Mouse (Mus musculus) hindbrain, embryonic 15.5 days (tissue): Measurements from ENCODE around the gene Crtc3. TPM values are rescaled to one million over a fixed set of nuclear protein-coding genes. Genes with fewer than 3 reads are reported as not detected.

ENCODE experiments used
- ATAC-seq: fragments of 200-750 bp; cut with Nextera tagmentation; 2 replicates; pipeline ENCODE4 v1.8.0; 2017; ENCODE audit warnings: low read depth, moderate number of reproducible peaks, moderate TSS enrichment; ENCODE audit not compliant: low FRiP score
- H3K27ac ChIP-seq: fragments of 300-500 bp; sonication (generic); replicated peaks from 2 replicates; pipeline ENCODE4 v1.5.1; 2015; ENCODE audit warnings: mild to moderate bottlenecking, inconsistent platforms
- H3K27me3 ChIP-seq: fragments of 300-500 bp; sonication (generic); 2 replicates; pipeline ENCODE4 v1.6.1; 2015; ENCODE audit warnings: control low read depth, inconsistent platforms
- H3K36me3 ChIP-seq: fragments of 300-500 bp; sonication (generic); 2 replicates; pipeline ENCODE4 v1.6.1; 2015; ENCODE audit warnings: control low read depth, inconsistent platforms
- H3K4me1 ChIP-seq: fragments of 300-500 bp; sonication (generic); replicated peaks from 2 replicates; pipeline ENCODE4 v1.6.1; 2015; ENCODE audit warnings: control low read depth, inconsistent platforms
- H3K4me2 ChIP-seq: fragments of 300-500 bp; sonication (generic); 2 replicates; pipeline ENCODE4 v1.6.1; 2015; ENCODE audit warnings: moderate library complexity, mild to moderate bottlenecking, inconsistent platforms
- H3K4me3 ChIP-seq: fragments of 300-500 bp; sonication (generic); 2 replicates; pipeline ENCODE4 v1.5.1; 2015; ENCODE audit warnings: mild to moderate bottlenecking, inconsistent platforms
- H3K9ac ChIP-seq: fragments of 300-500 bp; sonication (generic); 2 replicates; pipeline ENCODE4 v1.6.1; 2015; ENCODE audit warnings: inconsistent platforms
- H3K9me3 ChIP-seq: fragments of 300-500 bp; sonication (generic); 2 replicates; pipeline ENCODE4 v1.6.1; 2016; ENCODE audit warnings: control low read depth, inconsistent platforms
- WGBS: fragments of 180-500 bp; shearing (Covaris S2); methylation state at CpG from one replicate; pipeline ENCODE4 v1.1.7; 2015; 5-methylcytosine and 5-hydroxymethylcytosine counted together
- polyA plus RNA-seq: library from polyadenylated mRNA; unstranded; fragments of >200 nt; fragmentation: Nextera tagmentation; extraction: Ambion mirVana; gene quantifications from 2 replicates; pipeline ENCODE4 v1.2.1, GENCODE M21; 2015

The Crtc3 gene
- polyA plus RNA-seq, 1 experiment from 2014 or later, result 17.7 TPM

GRCm38 (mm10) chr7:80680218-80680847 is 8.3 kb downstream of the Crtc3 start:
- Histone ChIP-seq H3K36me3 (peaks cover 7% of the 10 kb centered on the region), H3K27me3 (no peaks in the 10 kb centered on the region), H3K27ac (no peak overlapping the region), H3K9ac (no peak overlapping the region), H3K4me1 (peaks cover 18% of the 10 kb centered on the region), H3K4me2 (peak overlapping the region; percentile 15; the same call in 1 of the 2 replicates), H3K4me3 (no peak overlapping the region), H3K9me3 (no peaks in the 10 kb centered on the region)
- ATAC-seq, result 0 out of 2 replicates have a peak, but pooled peaks have one; percentile 37
- WGBS, result 30% methylated on average over 12 of the region's 12 CpGs

GRCm38 (mm10) chr7:80672323-80672722 is 16.4 kb downstream of the Crtc3 start:
- ATAC-seq, result no peak
- 77% methylated on average over 3 of the region's 3 CpGs for WGBS

GRCm38 (mm10) chr7:80670889-80671288 is 17.8 kb downstream of the Crtc3 start:
- no peak for ATAC-seq
- H3K4me3 ChIP-seq, result no peak overlapping the region
- 96% methylated on average over 6 of the region's 6 CpGs for WGBS
- no peaks in the 10 kb centered on the region for H3K27me3 ChIP-seq
- H3K4me2 ChIP-seq, result no peak overlapping the region
- H3K9me3 ChIP-seq, result no peaks in the 10 kb centered on the region
- no peaks in the 10 kb centered on the region for H3K36me3 ChIP-seq
- no peak overlapping the region for H3K9ac ChIP-seq
- H3K27ac ChIP-seq, result no peak overlapping the region
- peaks cover 2% of the 10 kb centered on the region; the same call in 1 of the 2 replicates for H3K4me1 ChIP-seq

More at GRCm38 (mm10) chr7:80672323-80672722, 16.4 kb downstream of the Crtc3 start:
- H3K27ac ChIP-seq, result no peak overlapping the region
- no peaks in the 10 kb centered on the region for H3K27me3 ChIP-seq
- peaks cover 7% of the 10 kb centered on the region for H3K36me3 ChIP-seq
- H3K9me3 ChIP-seq, result no peaks in the 10 kb centered on the region
- no peak overlapping the region for H3K4me2 ChIP-seq
- no peaks in the 10 kb centered on the region; the same call in 1 of the 2 replicates for H3K4me1 ChIP-seq
- no peak overlapping the region for H3K4me3 ChIP-seq
- H3K9ac ChIP-seq, result no peak overlapping the region

GRCm38 (mm10) chr7:80667190-80667589 is 21.5 kb downstream of the Crtc3 start:
- H3K4me1 ChIP-seq, result peaks cover 7% of the 10 kb centered on the region; the same call in 1 of the 2 replicates
- H3K4me2 ChIP-seq, result no peak overlapping the region
- ATAC-seq, result no peak
- no peaks in the 10 kb centered on the region for H3K9me3 ChIP-seq
- no peak overlapping the region for H3K9ac ChIP-seq
- WGBS, result 73% methylated on average over 11 of the region's 11 CpGs
- no peak overlapping the region for H3K4me3 ChIP-seq
- H3K27me3 ChIP-seq, result no peaks in the 10 kb centered on the region
- no peaks in the 10 kb centered on the region for H3K36me3 ChIP-seq
- H3K27ac ChIP-seq, result no peak overlapping the region

- 0 out of 2 replicates have a peak overlapping the region, but pooled peaks have one; percentile 0 for H3K27ac ChIP-seq
- H3K4me2 ChIP-seq, result no peak overlapping the region
- no peak overlapping the region for H3K9ac ChIP-seq
- peaks cover 7% of the 10 kb centered on the region; the same call in 1 of the 2 replicates for H3K4me1 ChIP-seq
- H3K27me3 ChIP-seq, result no peaks in the 10 kb centered on the region
- 71% methylated on average over 10 of the region's 10 CpGs for WGBS
- no peaks in the 10 kb centered on the region for H3K36me3 ChIP-seq
- no peak overlapping the region for H3K4me3 ChIP-seq
- no peaks in the 10 kb centered on the region for H3K9me3 ChIP-seq
- no peak for ATAC-seq
Observed at GRCm38 (mm10) chr7:80666198-80666915, 22.3 kb downstream of the Crtc3 start.

GRCm38 (mm10) chr7:80661082-80661481 is 27.6 kb downstream of the Crtc3 start:
- Histone ChIP-seq H3K4me2 (no peak overlapping the region), H3K4me1 (peaks cover 34% of the 10 kb centered on the region), H3K9me3 (no peaks in the 10 kb centered on the region), H3K36me3 (no peaks in the 10 kb centered on the region), H3K9ac (no peak overlapping the region), H3K27me3 (no peaks in the 10 kb centered on the region), H3K4me3 (no peak overlapping the region), H3K27ac (peak overlapping the region; percentile 69)
- peak; percentile 77 for ATAC-seq
- 83% methylated on average over 4 of the region's 4 CpGs for WGBS

GRCm38 (mm10) chr7:80660619-80661018 is 28.1 kb downstream of the Crtc3 start:
- Histone ChIP-seq H3K4me1 (peaks cover 36% of the 10 kb centered on the region), H3K36me3 (no peaks in the 10 kb centered on the region), H3K27me3 (no peaks in the 10 kb centered on the region), H3K4me2 (no peak overlapping the region), H3K27ac (peak overlapping the region; percentile 69), H3K9ac (no peak overlapping the region), H3K9me3 (no peaks in the 10 kb centered on the region), H3K4me3 (no peak overlapping the region)
- ATAC-seq, result peak; percentile 86
- 44% methylated on average over 4 of the region's 4 CpGs for WGBS

GRCm38 (mm10) chr7:80657896-80658295 is 30.8 kb downstream of the Crtc3 start:
- Histone ChIP-seq H3K4me2 (no peak overlapping the region), H3K27me3 (no peaks in the 10 kb centered on the region), H3K27ac (peak overlapping the region; percentile 73), H3K4me3 (no peak overlapping the region), H3K9me3 (no peaks in the 10 kb centered on the region), H3K4me1 (peaks cover 58% of the 10 kb centered on the region), H3K36me3 (no peaks in the 10 kb centered on the region), H3K9ac (no peak overlapping the region)
- 40% methylated on average over 8 of the region's 8 CpGs for WGBS
- ATAC-seq, result no peak

- Histone ChIP-seq H3K4me2 (no peak overlapping the region), H3K27me3 (no peaks in the 10 kb centered on the region), H3K4me1 (peaks cover 61% of the 10 kb centered on the region), H3K36me3 (no peaks in the 10 kb centered on the region), H3K9ac (no peak overlapping the region), H3K27ac (peak overlapping the region; percentile 69), H3K9me3 (no peaks in the 10 kb centered on the region), H3K4me3 (no peak overlapping the region)
- WGBS, result 68% methylated on average over 6 of the region's 6 CpGs
- ATAC-seq, result no peak
Observed at GRCm38 (mm10) chr7:80655350-80656013, 33.2 kb downstream of the Crtc3 start.

GRCm38 (mm10) chr7:80654926-80655325 is 33.8 kb downstream of the Crtc3 start:
- 0 out of 2 replicates have a peak overlapping the region, but pooled peaks have one; percentile 69 for H3K27ac ChIP-seq

GRCm38 (mm10) chr7:80654393-80654792 is 34.3 kb downstream of the Crtc3 start:
- H3K4me1 ChIP-seq, result peaks cover 56% of the 10 kb centered on the region
- no peak for ATAC-seq
- H3K9ac ChIP-seq, result no peak overlapping the region
- 92% methylated on average over 7 of the region's 7 CpGs for WGBS
- H3K4me2 ChIP-seq, result no peak overlapping the region
- H3K9me3 ChIP-seq, result no peaks in the 10 kb centered on the region
- no peak overlapping the region for H3K4me3 ChIP-seq
- no peak overlapping the region for H3K27ac ChIP-seq
- H3K36me3 ChIP-seq, result no peaks in the 10 kb centered on the region
- no peaks in the 10 kb centered on the region for H3K27me3 ChIP-seq

More at GRCm38 (mm10) chr7:80654926-80655325, 33.8 kb downstream of the Crtc3 start:
- ATAC-seq, result no peak
- Histone ChIP-seq H3K4me1 (peaks cover 56% of the 10 kb centered on the region), H3K4me2 (no peak overlapping the region), H3K36me3 (no peaks in the 10 kb centered on the region), H3K9me3 (no peaks in the 10 kb centered on the region), H3K9ac (no peak overlapping the region), H3K4me3 (no peak overlapping the region), H3K27me3 (no peaks in the 10 kb centered on the region)
- 55% methylated on average over 5 of the region's 5 CpGs for WGBS

- 81% methylated on average over 7 of the region's 7 CpGs for WGBS
- H3K36me3 ChIP-seq, result no peaks in the 10 kb centered on the region
- H3K9ac ChIP-seq, result no peak overlapping the region
- ATAC-seq, result no peak
- H3K27me3 ChIP-seq, result no peaks in the 10 kb centered on the region
- peaks cover 56% of the 10 kb centered on the region for H3K4me1 ChIP-seq
- no peak overlapping the region for H3K4me2 ChIP-seq
- H3K9me3 ChIP-seq, result no peaks in the 10 kb centered on the region
- H3K4me3 ChIP-seq, result no peak overlapping the region
- H3K27ac ChIP-seq, result peak overlapping the region; percentile 73
Observed at GRCm38 (mm10) chr7:80653971-80654370, 34.7 kb downstream of the Crtc3 start.
